Mouse (Mus musculus) NIH3T3 (cell line): ENCODE measurements at regions not wholly inside any gene's neighbourhood (a gene's known extent, or its start where the extent isn't known, plus 50 kb on each side); places are given as distances from the start of the nearest gene placed in this dataset.

Experiments
- DNase-seq: peaks from one replicate; pipeline ENCODE4 v3.0.0-alpha.2; 2012; ENCODE audit warnings: low read depth

- DNase-seq: no peak
These were observed 610.2 kb upstream of the Clint1 start for GRCm38 (mm10) chr11:45241671-45242070.

DNA sequence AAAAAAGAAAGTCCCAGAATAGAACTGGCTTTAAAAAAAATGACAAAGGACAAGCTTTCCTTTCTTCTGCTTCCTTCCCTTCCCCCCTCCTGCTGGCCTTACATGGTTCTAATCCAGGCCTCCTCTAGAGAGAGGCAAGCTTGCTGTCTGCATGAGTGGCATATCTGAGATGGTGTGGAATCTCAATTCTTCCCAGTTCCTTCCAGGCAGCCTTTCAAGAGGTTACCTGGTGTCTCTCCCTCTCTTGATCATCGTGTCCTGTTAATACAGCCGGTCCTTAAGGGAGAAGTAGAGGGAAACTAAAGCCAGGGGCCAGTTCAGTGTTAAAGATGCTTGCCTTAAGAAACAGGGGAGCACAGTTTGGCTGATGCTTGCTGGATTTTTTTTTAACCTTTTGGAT, 607.1 kb upstream of the Clint1 start:
- DNase-seq: no peak

- peak; percentile 9 for DNase-seq
These were observed 595.8 kb upstream of the Clint1 start for GRCm38 (mm10) chr11:45256019-45256418.

GRCm38 (mm10) chr11:45262198-45262597, 589.7 kb upstream of the Clint1 start:
- DNase-seq: no peak

- DNase-seq: no peak
These were observed 587.9 kb upstream of the Clint1 start for GRCm38 (mm10) chr11:45264001-45264400.

DNA sequence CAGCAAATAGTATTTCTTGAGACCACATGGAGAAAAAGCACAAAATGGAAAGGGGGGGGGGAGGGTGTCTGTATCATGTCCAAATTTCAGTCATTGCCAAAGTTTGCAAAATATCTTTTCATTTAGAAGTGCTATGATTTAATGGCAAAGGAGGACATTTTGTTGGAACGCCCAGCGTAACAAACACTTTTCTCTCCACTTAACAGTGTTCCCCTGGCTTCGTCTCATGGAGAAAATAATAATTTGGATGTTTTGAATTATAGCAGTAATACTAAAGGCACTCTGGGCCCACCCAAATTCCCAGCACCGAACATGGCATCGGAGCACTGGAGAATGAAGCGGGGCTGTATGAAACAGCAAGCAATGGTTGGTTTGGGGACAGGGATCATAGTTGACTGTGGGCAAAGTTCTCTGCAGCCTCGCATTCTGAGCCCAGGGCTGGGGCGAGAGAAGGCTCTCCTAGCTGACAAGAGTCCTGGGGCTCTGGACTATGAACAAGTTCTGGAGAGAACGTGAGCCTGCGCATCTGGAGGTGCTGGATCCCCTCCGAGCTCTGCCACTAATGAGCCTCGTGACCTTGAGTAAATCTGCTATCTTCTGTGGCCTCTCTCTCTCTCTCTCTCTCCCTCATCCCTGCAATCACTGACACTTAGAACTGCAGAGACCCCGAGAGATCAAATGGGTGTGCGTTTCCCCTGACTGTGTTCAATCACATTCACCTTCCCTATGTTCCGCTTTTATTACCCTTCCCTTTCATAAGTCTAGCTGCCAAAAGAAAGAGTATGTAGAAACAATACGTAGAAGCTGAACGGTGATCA, 586.5 kb upstream of the Clint1 start:
- peak; percentile 41 for DNase-seq

DNA sequence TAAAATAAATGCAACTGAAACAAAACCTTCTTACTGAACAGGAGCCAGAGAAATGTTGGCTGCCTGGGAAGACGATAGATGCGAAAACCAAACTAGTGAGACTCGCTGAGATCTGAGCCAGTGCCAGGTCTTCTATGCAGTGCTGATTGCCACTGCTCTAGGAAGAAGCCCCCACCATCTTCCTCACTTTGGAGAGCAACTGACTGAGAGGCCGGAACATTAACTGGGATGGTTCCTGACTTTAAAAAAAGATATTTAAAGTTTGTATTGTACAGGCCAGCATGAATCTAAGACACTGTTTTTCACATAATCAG, 585.9 kb upstream of the Clint1 start:
- no peak for DNase-seq

- no peak for DNase-seq
These were observed 582.6 kb upstream of the Clint1 start for GRCm38 (mm10) chr11:45269215-45269614.

DNA sequence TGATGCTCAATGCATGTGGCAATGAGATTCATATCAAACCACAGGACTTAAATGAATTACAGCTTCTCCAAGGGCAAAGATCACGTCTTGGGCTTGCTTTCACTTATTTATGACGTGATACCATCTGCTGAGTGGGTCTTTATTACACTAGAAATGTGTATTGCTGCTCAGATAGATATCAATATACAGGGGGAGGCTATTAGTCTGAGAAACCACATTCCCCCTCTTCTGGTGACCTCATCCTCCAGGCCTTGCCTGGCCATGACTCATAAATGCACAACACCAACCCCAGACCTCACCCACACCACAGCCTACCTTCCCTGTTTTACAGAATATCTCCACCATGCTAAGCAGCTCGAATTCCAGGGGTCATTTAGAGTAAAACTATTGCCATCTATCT, 580.6 kb upstream of the Clint1 start:
- peak; percentile 55 for DNase-seq

- DNase-seq: peak; percentile 72
These were observed 577.3 kb upstream of the Clint1 start for GRCm38 (mm10) chr11:45274446-45275119.

GRCm38 (mm10) chr11:45275170-45275569, 576.7 kb upstream of the Clint1 start:
- peak; percentile 86 for DNase-seq

DNA sequence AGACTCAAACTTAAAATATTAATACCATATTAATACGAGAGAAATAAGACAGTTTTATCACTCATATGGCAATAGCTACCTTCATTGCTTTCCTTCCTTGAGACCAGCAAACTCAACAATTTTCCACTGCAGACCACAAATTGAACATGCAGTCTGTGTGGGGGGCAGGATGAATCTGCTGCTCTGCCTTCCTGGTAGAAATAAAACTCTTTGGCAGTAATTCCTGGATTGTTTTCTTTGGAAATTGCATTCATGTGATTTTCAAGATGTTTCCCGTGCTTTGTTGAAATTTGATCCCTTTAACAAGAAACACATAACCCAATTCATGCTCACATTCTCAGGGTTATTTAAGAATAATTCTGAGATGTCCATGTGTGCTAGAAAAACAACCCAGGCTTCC, 555.1 kb upstream of the Clint1 start:
- DNase-seq: peak; percentile 56

- peak; percentile 70 for DNase-seq
These were observed 539.9 kb upstream of the Clint1 start for GRCm38 (mm10) chr11:45311934-45312333.

DNA sequence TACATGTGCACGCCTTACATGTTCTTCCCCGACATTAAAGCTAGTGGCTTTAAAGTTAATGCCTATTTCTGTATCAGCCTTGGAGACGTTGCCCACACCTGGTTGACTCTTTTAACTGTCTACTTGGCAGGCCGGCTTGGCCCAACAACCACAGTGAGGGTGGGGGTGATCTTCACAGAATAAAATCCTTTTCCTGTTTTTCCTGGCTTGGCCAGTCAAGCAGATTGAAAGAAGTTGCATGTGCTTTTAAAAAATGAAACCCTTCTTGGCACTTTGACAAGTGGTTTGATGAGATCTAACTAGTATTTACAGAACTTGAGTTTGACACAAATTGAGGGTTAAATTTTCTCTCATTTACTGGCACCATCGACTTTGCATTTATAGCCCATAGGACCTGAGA, 528.1 kb upstream of the Clint1 start:
- no peak for DNase-seq

DNA sequence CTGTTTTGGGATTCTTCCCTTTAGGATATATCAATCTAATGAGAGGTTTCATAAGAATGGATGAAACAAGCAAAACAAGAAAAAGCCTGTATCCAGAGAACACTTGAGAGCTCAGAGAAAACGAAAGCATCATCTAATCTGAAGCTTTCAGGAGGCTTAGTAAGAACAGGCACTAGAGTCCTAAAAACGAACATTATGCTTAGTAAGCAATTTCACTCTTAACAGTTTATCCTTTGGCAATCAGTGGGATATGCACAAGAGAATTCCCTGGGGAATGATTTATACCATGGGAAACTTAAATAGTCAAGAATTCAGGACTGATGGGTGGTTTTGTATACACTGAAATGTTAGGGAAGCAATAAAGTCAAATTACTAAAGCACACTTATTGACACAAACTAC, 521.5 kb upstream of the Clint1 start:
- no peak for DNase-seq

DNA sequence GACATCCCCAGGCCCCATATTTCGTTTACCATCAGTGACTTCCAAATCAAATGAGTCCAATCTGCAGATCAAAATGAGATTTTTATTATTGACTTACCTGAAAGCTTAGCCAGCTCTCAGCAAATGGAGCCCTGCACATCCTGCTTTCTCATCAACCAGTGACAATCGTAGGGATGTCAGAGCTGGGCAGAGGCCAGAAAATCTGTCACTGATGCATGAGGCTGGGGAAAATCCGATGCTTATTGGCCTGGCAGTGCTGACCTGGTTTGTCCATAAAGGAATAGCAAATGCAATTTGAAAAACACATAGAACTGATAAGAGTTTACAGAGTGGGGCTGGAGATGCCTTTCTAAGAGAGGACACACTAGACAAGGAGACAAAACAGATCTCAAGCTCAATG, 518.1 kb upstream of the Clint1 start:
- no peak for DNase-seq

DNA sequence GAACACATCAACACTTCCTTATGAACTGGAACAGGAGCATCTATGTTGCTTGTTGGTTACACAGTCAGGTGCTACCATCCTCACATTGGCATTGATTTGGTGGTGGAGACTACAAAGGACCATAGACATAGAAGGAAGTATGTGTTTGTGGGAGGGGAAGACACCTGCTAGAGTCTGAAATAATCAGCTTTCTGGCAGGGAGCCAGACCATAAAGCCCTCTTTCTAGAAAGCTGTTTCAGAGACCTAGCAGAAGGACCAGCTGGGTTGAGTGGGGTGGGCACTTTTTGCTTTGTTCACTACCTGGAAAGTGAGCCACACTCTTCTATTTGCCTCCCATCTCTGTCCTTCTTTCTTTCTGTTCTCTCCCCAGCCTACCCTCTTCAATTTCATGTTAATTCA, 502.5 kb upstream of the Clint1 start:
- no peak for DNase-seq

DNA sequence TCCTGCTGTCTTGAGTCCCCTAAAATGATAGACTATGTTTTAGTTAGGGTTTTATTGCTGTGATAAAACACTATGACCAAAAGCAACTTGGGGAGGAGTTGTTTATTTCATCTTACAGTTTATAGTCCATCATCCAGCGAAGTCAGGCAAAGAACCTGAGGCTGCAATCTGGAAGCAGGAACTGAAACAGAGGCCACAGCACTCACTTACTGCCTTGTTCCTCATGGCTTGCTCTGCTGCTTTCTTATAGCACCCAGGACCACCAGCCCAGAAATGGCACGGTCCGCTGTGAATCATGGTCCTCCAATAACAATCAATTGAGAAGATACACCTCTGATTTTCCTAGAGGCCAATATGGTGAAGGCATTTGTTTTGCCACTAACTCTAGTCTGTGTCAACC, 486.5 kb upstream of the Clint1 start:
- no peak for DNase-seq

DNA sequence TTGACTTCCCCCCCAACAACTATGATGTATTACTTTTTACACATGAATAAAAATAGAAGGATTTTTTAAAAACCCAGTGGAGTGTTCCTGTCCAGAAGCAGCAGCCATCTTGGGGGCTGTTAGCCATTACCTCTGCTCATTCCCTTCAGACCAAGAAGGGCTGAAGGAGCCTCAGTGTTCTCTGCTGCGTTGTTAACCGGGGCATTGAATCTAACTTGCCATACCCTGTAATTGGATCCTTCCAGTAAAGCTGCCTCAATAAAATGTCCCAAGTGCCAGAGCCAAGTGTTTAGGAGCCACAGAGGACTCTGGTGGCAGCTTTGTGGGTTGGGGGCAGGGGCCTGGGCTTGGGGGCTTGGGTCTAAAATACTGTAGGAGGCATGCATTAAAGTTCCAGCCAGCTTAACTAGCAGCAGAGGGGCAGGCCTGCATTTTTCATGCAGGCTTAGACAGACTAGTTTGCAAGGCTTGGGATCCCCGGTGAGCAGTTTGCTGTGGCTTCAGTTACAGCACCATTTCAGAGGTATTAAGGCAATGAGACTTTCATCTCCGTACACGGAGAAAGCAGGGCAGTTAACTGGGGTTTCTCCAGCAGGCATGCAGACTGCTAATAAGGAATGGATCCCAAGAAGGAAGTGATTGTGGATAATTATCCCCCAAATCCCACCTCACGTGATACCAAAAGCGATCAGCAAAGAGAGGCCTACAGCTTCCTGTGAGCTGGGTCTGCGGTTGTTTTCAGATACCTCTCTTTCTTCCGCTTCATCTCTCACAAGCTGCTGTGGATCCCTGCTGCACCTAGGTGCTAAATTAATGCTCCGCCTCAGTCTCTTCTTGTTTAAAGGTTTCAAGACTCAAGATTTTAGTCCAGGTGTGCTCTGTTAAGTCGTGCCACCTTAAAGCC, 462.4 kb upstream of the Clint1 start:
- no peak for DNase-seq

- DNase-seq: no peak
These were observed 455.8 kb upstream of the Clint1 start for GRCm38 (mm10) chr11:45396009-45396408.

DNA sequence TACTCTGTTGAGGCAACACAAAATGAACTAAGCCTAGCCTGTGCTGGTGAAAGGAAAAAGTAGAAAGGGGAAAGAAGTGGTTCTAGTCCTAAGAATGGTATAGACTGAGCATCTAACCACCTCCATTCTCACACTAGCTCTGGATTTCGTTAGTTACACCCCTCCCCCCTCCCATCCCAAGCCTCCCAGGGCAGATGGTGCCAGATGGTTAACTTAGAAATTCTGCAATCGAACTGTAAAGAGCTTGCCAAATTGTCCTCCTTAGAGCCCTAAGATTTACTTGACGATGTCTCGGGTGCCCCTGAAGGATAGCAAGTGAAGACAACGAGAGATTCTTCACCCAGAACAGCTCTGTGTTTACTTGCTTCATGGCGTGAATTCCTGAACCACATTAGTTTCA, 453.7 kb upstream of the Clint1 start:
- DNase-seq: no peak

GRCm38 (mm10) chr11:45404377-45405029, 447.3 kb upstream of the Clint1 start:
- DNase-seq: no peak
